Mouse (Mus musculus): ENCODE data around the gene Kif26b.

Gene Kif26b

DNA sequence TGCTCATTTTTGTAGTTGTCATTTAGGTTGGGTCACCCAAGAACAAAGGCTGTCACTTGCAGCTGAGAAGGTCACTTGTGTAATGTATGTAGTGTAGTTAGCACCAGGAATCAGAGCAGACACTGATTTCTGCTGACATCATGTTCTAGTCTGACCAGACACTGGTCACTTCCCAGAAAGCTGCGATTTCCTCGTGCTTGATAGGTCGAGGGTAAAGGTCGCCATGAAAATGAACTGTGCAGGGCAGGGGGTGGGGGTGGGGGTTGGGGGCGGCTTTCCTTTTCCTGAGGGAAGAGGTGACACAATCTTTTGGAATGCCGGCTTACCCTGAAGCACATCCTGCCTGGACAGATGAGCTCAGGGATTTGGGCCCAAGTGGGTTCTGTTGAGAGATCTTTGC is 68.8 kb downstream of the Kif26b start:
- DNase-seq = no peak

GRCm38 (mm10) chr1:178600851-178601569 is 72.1 kb downstream of the Kif26b start:
- DNase-seq = peak; percentile 66

DNA sequence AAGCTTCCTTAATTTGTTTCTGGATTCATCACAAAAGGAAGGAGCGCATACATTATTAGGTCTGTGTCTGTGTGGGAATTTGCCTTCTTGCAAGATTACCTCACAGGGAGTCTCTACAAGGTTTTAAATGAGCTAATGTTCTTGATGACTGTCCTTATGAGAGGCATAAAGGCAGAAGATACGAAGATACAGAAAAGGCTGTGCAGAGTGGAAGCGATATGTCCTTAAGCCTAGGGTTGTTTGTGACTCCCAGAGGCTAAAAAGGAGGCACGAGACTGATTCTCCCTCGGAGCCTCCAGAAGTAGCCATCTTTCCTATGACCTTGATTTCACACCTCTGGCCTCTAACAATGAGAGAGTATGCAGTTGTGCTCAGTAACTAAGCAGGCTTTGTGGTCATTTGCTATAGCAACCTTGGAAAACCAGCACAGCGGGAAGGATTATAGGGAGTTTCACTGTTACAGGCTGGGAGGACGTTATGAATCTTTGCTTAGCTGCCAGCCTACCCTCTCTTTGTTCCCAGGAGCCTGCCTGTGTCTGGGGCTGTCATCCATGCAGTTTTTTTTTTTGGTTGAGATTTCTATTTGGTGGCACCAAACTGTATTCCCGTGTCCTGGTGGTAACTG is 80.3 kb downstream of the Kif26b start:
- DNase-seq = no peak

DNA sequence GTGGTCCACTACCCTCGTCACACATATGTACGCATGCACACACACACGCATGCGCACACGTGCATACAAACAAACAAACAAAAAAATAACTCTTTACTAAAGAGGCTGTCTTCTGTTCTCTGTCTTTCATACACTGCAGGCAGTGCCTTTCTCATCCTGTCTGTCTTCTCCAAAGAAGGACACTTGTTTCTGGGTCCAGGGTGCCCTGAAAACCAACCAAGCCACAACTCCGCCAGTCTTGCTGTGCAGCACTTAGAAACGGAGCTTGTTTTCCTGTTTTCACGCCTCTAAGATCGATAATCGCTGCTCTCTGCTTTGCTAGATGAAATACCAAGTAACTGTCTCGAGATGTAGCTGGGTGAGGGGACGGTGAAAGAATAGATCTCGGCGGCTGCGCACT is 82.6 kb downstream of the Kif26b start:
- DNase-seq = no peak

GRCm38 (mm10) chr1:178621301-178621700 is 92.4 kb downstream of the Kif26b start:
- DNase-seq = no peak

DNA sequence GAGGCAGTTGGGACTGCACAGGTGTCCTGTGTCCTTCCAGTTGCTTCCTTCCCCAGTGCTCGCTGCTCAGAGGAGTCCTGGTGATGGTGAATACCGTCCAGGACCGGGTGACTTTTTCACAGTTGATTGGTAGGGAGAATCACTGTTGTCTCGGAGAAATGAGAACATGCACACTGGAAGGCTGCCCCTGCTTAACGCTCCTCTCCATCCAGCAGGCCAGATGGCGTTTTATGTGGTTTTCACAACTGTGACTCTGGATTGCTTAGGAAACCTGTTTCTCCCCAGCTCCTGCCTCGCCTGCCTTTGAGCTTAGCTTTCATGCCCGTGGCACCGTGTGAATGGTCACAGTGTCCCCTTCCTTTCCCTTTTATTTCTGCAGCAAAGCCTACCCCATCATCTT is 95.0 kb downstream of the Kif26b start:
- DNase-seq = peak; percentile 23 to 43

- peak; percentile 36 to 42 for DNase-seq
Observed at GRCm38 (mm10) chr1:178626961-178627381, 98.0 kb downstream of the Kif26b start.

- no peak for DNase-seq
Observed at GRCm38 (mm10) chr1:178630042-178630441, 101.1 kb downstream of the Kif26b start.

DNA sequence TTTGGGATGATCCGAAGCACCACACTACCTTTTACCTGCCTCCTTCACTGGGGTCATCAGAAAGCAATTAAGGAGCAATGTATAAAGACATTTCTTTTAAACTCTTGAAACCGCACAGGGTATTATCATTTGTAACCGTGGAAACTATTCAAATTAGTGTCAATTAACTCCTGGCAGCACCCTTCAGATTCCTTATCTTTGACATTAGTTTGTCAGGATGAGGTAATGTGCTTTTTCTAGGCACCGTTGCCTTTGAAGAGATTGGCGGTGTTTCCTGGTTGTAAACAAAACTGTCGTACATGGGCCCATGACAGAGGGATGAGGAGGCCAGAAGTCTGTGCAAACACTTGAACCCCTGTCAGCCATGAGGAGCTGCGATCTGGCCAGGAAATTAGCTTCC is 102.9 kb downstream of the Kif26b start:
- no peak for DNase-seq

DNA sequence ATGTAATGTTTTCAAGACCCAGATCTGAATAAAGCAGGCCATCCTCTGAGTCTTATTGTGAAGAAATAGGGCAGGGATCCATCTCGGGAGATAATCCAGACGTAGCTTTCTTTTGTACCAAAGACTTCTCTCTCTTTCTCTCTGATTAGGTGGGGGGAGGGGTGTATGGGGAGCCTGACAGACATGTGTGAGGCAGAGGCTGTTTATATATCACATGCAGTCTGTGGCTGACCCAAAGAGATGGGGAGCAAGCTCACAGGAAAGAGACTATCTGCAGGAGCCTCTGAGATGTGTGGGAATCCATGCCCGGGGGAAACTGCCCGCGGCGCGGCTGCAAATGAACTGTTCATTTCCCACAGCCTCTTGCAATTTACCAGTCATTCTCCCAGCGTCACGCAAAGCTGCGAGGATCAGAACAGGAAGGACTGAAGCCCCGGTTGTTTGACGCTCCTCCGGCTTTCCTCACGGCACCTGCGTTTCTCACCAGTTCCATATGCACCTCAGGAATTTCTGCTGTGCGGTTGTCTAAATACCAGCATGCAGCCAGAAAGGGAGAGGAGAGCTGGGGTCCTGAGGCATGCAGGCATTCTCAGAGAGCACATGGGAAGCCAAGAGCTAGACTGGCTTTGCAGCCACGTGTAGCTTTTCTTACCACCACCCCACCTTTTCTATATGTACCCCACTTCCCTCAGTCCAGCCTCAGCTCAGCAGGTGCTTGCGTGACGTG is 105.6 kb downstream of the Kif26b start:
- no peak for DNase-seq

DNA sequence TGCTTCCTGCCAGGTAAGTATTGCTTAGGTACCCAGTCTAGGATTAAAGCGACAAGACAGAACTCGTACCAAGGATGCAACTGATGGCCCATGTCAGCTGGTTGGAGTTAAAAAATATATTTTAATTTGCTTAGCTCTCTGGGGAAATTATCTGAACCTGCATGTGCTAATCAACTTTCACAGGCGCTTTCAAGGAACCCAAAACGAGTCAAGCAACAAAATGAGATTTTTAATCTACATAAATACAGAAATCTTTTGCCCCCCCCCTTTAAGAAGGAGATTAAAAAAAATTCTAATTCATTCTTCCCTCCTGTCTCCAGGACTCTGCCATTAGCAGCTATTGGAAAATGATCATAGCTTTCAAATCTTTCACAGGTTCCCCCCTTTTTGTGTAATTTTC is 106.5 kb downstream of the Kif26b start:
- no peak for DNase-seq

DNA sequence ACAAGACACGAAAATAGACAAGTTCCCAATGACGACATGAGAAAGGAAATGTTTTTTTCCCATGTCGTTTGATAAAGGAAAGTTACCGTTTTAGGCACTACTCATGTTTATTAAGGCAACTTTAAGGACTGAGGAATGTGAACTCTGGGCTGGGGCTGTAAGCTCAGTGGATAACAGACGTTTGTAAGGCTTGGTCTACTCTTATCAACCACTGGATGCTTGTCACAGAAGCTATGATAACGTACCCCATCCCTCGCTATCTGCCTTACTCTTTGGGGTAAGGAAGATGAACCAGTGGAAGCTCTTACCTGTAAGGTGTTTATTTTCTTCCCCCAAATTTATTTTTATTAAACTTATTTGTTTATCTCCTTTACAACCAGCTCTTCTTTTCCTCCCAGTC is 108.4 kb downstream of the Kif26b start:
- DNase-seq = no peak

- DNase-seq = no peak
Observed at GRCm38 (mm10) chr1:178639951-178640350, 111.0 kb downstream of the Kif26b start.

DNA sequence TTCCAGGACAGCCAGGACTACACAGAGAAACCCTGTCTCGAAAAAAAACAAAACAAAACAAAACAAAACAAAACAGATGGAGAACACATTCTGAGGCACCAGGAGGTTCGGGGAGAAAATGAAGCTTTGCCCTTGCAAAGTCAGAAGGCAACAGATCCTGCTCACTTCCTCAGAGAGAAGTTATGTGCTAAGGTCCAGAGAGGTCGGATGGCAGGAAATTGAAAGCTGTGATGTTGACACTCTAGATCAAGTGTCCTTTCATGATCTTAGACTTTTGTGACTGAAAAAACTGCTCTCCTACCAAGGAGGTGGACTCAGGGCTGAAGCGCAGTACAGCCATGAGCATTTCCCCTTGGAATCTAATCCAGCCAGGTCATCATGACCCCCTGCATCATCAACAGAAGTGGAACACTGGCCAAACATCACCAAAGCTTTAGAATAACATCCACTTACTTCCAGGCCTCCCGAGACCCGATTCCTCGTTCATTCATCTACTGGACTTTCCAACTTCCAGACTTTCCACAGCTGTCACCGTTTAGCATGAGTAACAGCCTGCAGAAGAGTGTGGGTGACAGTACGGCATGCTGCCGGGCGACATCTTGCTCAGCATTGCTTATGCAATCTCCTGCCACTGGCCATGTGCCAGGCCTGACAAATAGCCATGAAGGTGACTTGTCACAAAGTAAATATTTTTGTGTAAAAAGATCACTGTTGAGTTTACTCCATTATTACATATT is 112.0 kb downstream of the Kif26b start:
- peak; percentile 50 to 53 for DNase-seq

GRCm38 (mm10) chr1:178641788-178642187 is 112.9 kb downstream of the Kif26b start:
- no peak for DNase-seq

DNA sequence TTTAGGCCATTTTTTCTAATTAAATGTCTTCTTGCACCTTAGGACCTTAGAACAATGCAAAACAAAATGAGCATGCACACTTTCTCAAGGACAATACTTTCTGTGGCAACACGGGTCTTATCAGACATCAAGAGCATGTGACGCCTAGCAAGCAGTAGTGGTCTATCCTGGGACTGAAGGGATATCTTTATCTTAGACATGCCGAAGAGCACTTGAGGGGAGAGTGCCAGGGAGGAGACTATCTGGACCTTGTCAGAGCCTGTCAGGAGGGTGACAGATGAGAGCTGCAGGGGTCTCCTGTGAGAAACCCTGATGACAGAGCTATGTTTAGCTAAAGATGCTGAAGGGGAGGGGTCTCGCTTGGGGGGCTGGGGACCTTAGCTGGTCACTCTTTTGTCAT is 116.0 kb downstream of the Kif26b start:
- DNase-seq = no peak

- DNase-seq = peak; percentile 24 to 38
Observed at GRCm38 (mm10) chr1:178646589-178646988, 117.7 kb downstream of the Kif26b start.

DNA sequence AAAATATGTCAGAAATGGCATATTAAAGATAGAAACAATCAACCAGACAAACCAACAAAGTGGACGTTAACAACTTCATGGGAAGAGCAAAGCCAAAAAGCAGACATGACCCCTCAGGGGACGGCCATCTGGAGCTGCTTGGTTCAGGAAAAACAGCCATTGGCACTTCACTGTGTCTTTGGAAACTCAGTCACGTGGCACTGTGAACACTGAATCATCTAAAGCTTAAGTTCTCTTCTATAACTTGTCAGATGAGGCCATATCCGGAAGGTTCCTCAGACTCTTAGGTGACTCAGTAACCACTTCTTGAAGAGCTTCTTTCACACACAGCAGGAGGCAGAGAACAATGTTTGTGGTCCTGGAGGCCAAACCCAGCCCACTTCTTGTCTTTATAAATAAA is 126.6 kb downstream of the Kif26b start:
- DNase-seq = no peak

- DNase-seq = peak; percentile 29 to 44
Observed at GRCm38 (mm10) chr1:178661035-178661434, 132.1 kb downstream of the Kif26b start.

GRCm38 (mm10) chr1:178661556-178661955 is 132.6 kb downstream of the Kif26b start:
- DNase-seq = no peak

GRCm38 (mm10) chr1:178663539-178663938 is 134.6 kb downstream of the Kif26b start:
- no peak for DNase-seq

- no peak for DNase-seq
Observed at GRCm38 (mm10) chr1:178664271-178664969, 135.5 kb downstream of the Kif26b start.

DNA sequence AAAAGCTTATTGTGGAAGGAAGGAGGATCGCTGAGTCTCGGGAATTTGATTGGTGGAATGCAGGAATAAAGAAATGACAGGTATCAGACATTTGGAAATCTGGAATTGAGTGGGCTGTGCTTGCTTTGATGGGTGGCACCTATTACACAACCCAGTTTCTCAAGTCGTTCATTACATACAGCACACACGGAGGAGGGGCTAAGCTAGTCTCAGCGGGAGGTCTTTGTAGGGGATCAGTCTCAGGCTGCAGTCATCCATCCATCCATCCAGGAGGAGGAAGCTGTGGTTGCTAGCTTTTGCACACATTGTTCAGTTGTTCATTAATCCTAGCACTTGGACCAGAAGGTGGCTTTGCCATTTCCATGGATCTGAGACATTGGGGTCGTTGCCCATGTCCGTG is 137.6 kb downstream of the Kif26b start:
- DNase-seq = no peak

Data from cerebellum, postnatal 14 days (tissue).